Mouse (Mus musculus): ENCODE measurements around the gene Pde11a. TPM values are rescaled to one million over a fixed set of nuclear protein-coding genes. Genes with fewer than 3 reads are reported as not detected.

Gene Pde11a
- polyA plus RNA-seq, 1 experiment from 2014 or later: 0.11 TPM

- H3K27ac ChIP-seq (ENCODE audit: low read depth, low read length): no peak overlapping the region
- H3K9me3 ChIP-seq (replicated peaks; ENCODE audit: control insufficient read depth, low read length): no peaks in the 10 kb centered on the region
- no peaks in the 10 kb centered on the region for H3K36me3 ChIP-seq (ENCODE audit: control insufficient read depth, insufficient read depth, low read length)
- no peak overlapping the region for H3K4me3 ChIP-seq (ENCODE audit: low read depth, low read length)
- ATAC-seq (replicated peaks; ENCODE audit: insufficient number of reproducible peaks, low FRiP score, low TSS enrichment): no peak
- H3K27me3 ChIP-seq (ENCODE audit: control insufficient read depth, insufficient read depth, low read length): no peaks in the 10 kb centered on the region
- no peaks in the 10 kb centered on the region for H3K4me1 ChIP-seq (ENCODE audit: control insufficient read depth, insufficient read depth, low read length)
- WGBS (ENCODE audit: insufficient replicate concordance): 32% methylated on average over 1 of the region's 1 CpGs
- H3K4me2 ChIP-seq: no peak overlapping the region
- no peak overlapping the region for H3K9ac ChIP-seq (ENCODE audit: low read depth, low read length)
These were observed 153.4 kb downstream of the Pde11a start for GRCm38 (mm10) chr2:76185126-76185525.

DNA sequence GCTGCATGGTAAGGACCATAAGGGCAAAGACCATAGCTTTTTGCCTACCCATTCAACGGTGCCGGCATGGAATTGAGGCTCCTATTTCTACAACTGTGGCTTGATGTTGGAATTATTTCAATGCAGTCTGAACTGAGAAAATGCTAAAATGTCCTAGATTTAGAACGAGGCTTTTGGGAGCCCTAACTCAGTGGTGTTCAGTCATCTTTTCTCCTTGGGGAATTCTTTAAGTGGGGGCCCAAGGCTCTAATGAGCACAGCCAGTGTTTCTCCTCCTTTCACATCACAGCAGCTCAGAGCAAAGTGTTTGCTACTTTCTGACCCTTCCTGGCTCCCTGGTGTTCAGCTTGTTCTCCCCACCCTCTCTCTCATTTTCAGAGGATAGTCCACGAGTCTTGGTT lies 175.8 kb downstream of the Pde11a start:
- H3K9ac ChIP-seq (ENCODE audit: low read depth, low read length): no peak overlapping the region
- no peak overlapping the region for H3K4me2 ChIP-seq
- H3K27me3 ChIP-seq (ENCODE audit: control insufficient read depth, insufficient read depth, low read length): no peaks in the 10 kb centered on the region
- no peaks in the 10 kb centered on the region for H3K36me3 ChIP-seq (ENCODE audit: control insufficient read depth, insufficient read depth, low read length)
- H3K27ac ChIP-seq (ENCODE audit: low read depth, low read length): no peak overlapping the region
- no peaks in the 10 kb centered on the region for H3K4me1 ChIP-seq (ENCODE audit: control insufficient read depth, insufficient read depth, low read length)
- no peak for ATAC-seq (replicated peaks; ENCODE audit: insufficient number of reproducible peaks, low FRiP score, low TSS enrichment)
- 80% methylated on average over 4 of the region's 4 CpGs for WGBS (ENCODE audit: insufficient replicate concordance)
- H3K4me3 ChIP-seq (ENCODE audit: low read depth, low read length): no peak overlapping the region
- H3K9me3 ChIP-seq (replicated peaks; ENCODE audit: control insufficient read depth, low read length): no peaks in the 10 kb centered on the region

- Histone ChIP-seq H3K4me3 (ENCODE audit: low read depth, low read length) (no peak overlapping the region), H3K4me2 (no peak overlapping the region), H3K36me3 (ENCODE audit: control insufficient read depth, insufficient read depth, low read length) (no peaks in the 10 kb centered on the region), H3K9me3 (replicated peaks; ENCODE audit: control insufficient read depth, low read length) (no peaks in the 10 kb centered on the region), H3K4me1 (ENCODE audit: control insufficient read depth, insufficient read depth, low read length) (no peaks in the 10 kb centered on the region), H3K27ac (ENCODE audit: low read depth, low read length) (no peak overlapping the region), H3K27me3 (ENCODE audit: control insufficient read depth, insufficient read depth, low read length) (no peaks in the 10 kb centered on the region), H3K9ac (ENCODE audit: low read depth, low read length) (no peak overlapping the region)
- ATAC-seq (replicated peaks; ENCODE audit: insufficient number of reproducible peaks, low FRiP score, low TSS enrichment): no peak
- 74% methylated on average over 2 of the region's 2 CpGs for WGBS (ENCODE audit: insufficient replicate concordance)
These were observed 179.6 kb downstream of the Pde11a start for GRCm38 (mm10) chr2:76158973-76159372.

- no peak overlapping the region for H3K4me3 ChIP-seq (ENCODE audit: low read depth, low read length)
- ATAC-seq (replicated peaks; ENCODE audit: insufficient number of reproducible peaks, low FRiP score, low TSS enrichment): no peak
- H3K9me3 ChIP-seq (replicated peaks; ENCODE audit: control insufficient read depth, low read length): no peaks in the 10 kb centered on the region
- WGBS (ENCODE audit: insufficient replicate concordance): 84% methylated on average over 10 of the region's 10 CpGs
- no peak overlapping the region for H3K4me2 ChIP-seq
- no peak overlapping the region for H3K27ac ChIP-seq (ENCODE audit: low read depth, low read length)
- H3K36me3 ChIP-seq (ENCODE audit: control insufficient read depth, insufficient read depth, low read length): no peaks in the 10 kb centered on the region
- no peaks in the 10 kb centered on the region for H3K4me1 ChIP-seq (ENCODE audit: control insufficient read depth, insufficient read depth, low read length)
- no peaks in the 10 kb centered on the region for H3K27me3 ChIP-seq (ENCODE audit: control insufficient read depth, insufficient read depth, low read length)
- H3K9ac ChIP-seq (ENCODE audit: low read depth, low read length): no peak overlapping the region
These were observed 197.4 kb downstream of the Pde11a start for GRCm38 (mm10) chr2:76141136-76141535.

GRCm38 (mm10) chr2:76132983-76133382 lies 205.6 kb downstream of the Pde11a start:
- no peaks in the 10 kb centered on the region for H3K9me3 ChIP-seq (replicated peaks; ENCODE audit: control insufficient read depth, low read length)
- H3K9ac ChIP-seq (ENCODE audit: low read depth, low read length): no peak overlapping the region
- no peak overlapping the region for H3K4me3 ChIP-seq (ENCODE audit: low read depth, low read length)
- no peaks in the 10 kb centered on the region for H3K4me1 ChIP-seq (ENCODE audit: control insufficient read depth, insufficient read depth, low read length)
- no peaks in the 10 kb centered on the region for H3K36me3 ChIP-seq (ENCODE audit: control insufficient read depth, insufficient read depth, low read length)
- ATAC-seq (replicated peaks; ENCODE audit: insufficient number of reproducible peaks, low FRiP score, low TSS enrichment): no peak
- 32% methylated on average over 3 of the region's 3 CpGs for WGBS (ENCODE audit: insufficient replicate concordance)
- no peaks in the 10 kb centered on the region for H3K27me3 ChIP-seq (ENCODE audit: control insufficient read depth, insufficient read depth, low read length)
- H3K4me2 ChIP-seq: no peak overlapping the region
- no peak overlapping the region for H3K27ac ChIP-seq (ENCODE audit: low read depth, low read length)

- no peak overlapping the region for H3K9ac ChIP-seq (ENCODE audit: low read depth, low read length)
- H3K27ac ChIP-seq (ENCODE audit: low read depth, low read length): no peak overlapping the region
- no peak overlapping the region for H3K4me2 ChIP-seq
- H3K4me3 ChIP-seq (ENCODE audit: low read depth, low read length): no peak overlapping the region
- 62% methylated on average over 12 of the region's 12 CpGs for WGBS (ENCODE audit: insufficient replicate concordance)
- ATAC-seq (replicated peaks; ENCODE audit: insufficient number of reproducible peaks, low FRiP score, low TSS enrichment): no peak
- H3K36me3 ChIP-seq (ENCODE audit: control insufficient read depth, insufficient read depth, low read length): no peaks in the 10 kb centered on the region
- H3K9me3 ChIP-seq (replicated peaks; ENCODE audit: control insufficient read depth, low read length): no peaks in the 10 kb centered on the region
- no peaks in the 10 kb centered on the region for H3K4me1 ChIP-seq (ENCODE audit: control insufficient read depth, insufficient read depth, low read length)
- no peaks in the 10 kb centered on the region for H3K27me3 ChIP-seq (ENCODE audit: control insufficient read depth, insufficient read depth, low read length)
These were observed 208.5 kb downstream of the Pde11a start for GRCm38 (mm10) chr2:76129933-76130627.

- Histone ChIP-seq H3K4me3 (ENCODE audit: low read depth, low read length) (no peak overlapping the region), H3K4me2 (peak overlapping the region; percentile 16; the same call in 1 of the 2 replicates), H3K9me3 (replicated peaks; ENCODE audit: control insufficient read depth, low read length) (no peaks in the 10 kb centered on the region), H3K4me1 (ENCODE audit: control insufficient read depth, insufficient read depth, low read length) (no peaks in the 10 kb centered on the region), H3K36me3 (ENCODE audit: control insufficient read depth, insufficient read depth, low read length) (no peaks in the 10 kb centered on the region), H3K27ac (ENCODE audit: low read depth, low read length) (no peak overlapping the region), H3K27me3 (ENCODE audit: control insufficient read depth, insufficient read depth, low read length) (no peaks in the 10 kb centered on the region), H3K9ac (ENCODE audit: low read depth, low read length) (no peak overlapping the region)
- no peak for ATAC-seq (replicated peaks; ENCODE audit: insufficient number of reproducible peaks, low FRiP score, low TSS enrichment)
- 47% methylated on average over 8 of the region's 8 CpGs for WGBS (ENCODE audit: insufficient replicate concordance)
These were observed 209.5 kb downstream of the Pde11a start for GRCm38 (mm10) chr2:76129058-76129437.

GRCm38 (mm10) chr2:76128105-76129057 lies 210.2 kb downstream of the Pde11a start:
- no peaks in the 10 kb centered on the region for H3K27me3 ChIP-seq (ENCODE audit: control insufficient read depth, insufficient read depth, low read length)
- H3K9me3 ChIP-seq (replicated peaks; ENCODE audit: control insufficient read depth, low read length): no peaks in the 10 kb centered on the region
- no peaks in the 10 kb centered on the region for H3K4me1 ChIP-seq (ENCODE audit: control insufficient read depth, insufficient read depth, low read length)
- WGBS (ENCODE audit: insufficient replicate concordance): 52% methylated on average over 9 of the region's 9 CpGs
- H3K36me3 ChIP-seq (ENCODE audit: control insufficient read depth, insufficient read depth, low read length): no peaks in the 10 kb centered on the region
- peak overlapping the region; percentile 16; the same call in 1 of the 2 replicates for H3K4me2 ChIP-seq
- no peak overlapping the region for H3K9ac ChIP-seq (ENCODE audit: low read depth, low read length)
- no peak overlapping the region for H3K4me3 ChIP-seq (ENCODE audit: low read depth, low read length)
- H3K27ac ChIP-seq (ENCODE audit: low read depth, low read length): no peak overlapping the region
- no peak for ATAC-seq (replicated peaks; ENCODE audit: insufficient number of reproducible peaks, low FRiP score, low TSS enrichment)

Measured in heart, embryonic 11.5 days (tissue).